Mouse (Mus musculus) thymus, adult 2 months (tissue): Measurements from ENCODE around the gene Snx11.

Source experiments
- CTCF ChIP-seq: fragments of 200-500 bp; IDR thresholded peaks from 2 replicates; pipeline ENCODE4 v1.5.1; 2012; ENCODE audit warnings: mild to moderate bottlenecking, control low read depth, low read length, moderate library complexity, borderline replicate concordance; ENCODE audit not compliant: control insufficient read depth, poor library complexity, insufficient read depth; ENCODE audit errors: extremely low read depth
- POLR2A ChIP-seq: fragments of 200-500 bp; IDR thresholded peaks from 2 replicates; pipeline ENCODE4 v1.6.1; 2012; ENCODE audit warnings: mild to moderate bottlenecking, low read length, control low read depth, moderate library complexity; ENCODE audit not compliant: control insufficient read depth, poor library complexity, insufficient read depth; ENCODE audit errors: extremely low read depth

DNA sequence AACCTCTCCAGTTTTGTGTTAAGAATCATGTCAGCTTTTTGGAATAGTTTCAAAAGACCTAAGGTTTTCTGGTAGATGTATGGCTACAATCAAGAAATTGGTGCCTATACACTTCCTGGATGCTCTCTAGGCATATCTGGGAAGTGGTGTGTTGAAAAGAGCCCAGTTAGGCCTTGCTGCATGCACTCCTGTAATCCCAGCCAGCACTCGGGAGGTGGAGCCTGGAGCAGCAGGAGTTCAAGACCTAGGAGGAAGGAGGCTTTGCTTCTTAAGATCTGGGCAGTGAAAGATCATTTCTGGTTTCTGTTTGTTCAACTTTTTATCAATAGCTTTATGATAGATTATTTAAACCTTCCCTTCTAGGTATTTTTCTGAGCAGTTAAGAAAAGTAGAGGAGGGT lies 13.3 kb upstream of the Snx11 start:
- TF ChIP-seq CTCF (no peak), POLR2A (no peak)
